Comparison of ENCODE assay signal across 1 mouse cellular context in genomic region chr4:71745741-71746140, GRCm38 (mm10).
TF ChIP-seq lines count a peak whose summit lies in the region.

No protein-coding gene starts in this region.

TF ChIP-seq in CH12.LX, 34 proteins besides CTCF, POLR2A, EP300 and RAD21 (continued from another document):
- no peak for TF ChIP-seq KAT2A (IDR thresholded peaks at IDR 0.05; ENCODE audit: insufficient replicate concordance, low read length)
